Mouse (Mus musculus): ENCODE measurements around the gene Cnot3. TPM values are rescaled to one million over a fixed set of nuclear protein-coding genes. Genes with fewer than 3 reads are reported as not detected.

The Cnot3 gene
- polyA plus RNA-seq, 1 experiment from 2014 or later: 22.3 TPM

- peak within 1 kb of the TSS; percentile 85 for H3K4me3 ChIP-seq (ENCODE audit: low read depth, low read length)
- 3% methylated on average over 45 of the region's 45 CpGs for WGBS (ENCODE audit: insufficient replicate concordance)
- peaks cover 21% of the 10 kb centered on the region for H3K36me3 ChIP-seq (ENCODE audit: control insufficient read depth, insufficient read depth)
- peak within 1 kb of the TSS; percentile 95 for H3K4me2 ChIP-seq (ENCODE audit: low read depth, low read length)
- peak; percentile 98 for ATAC-seq (ENCODE audit: low read depth)
- H3K27me3 ChIP-seq (ENCODE audit: control insufficient read depth, insufficient read depth, low read depth, low read length): no peaks in the 10 kb centered on the region
- peak within 1 kb of the TSS; percentile 93 for H3K9ac ChIP-seq (ENCODE audit: low read depth, low read length)
- peak within 1 kb of the TSS; percentile 95 for H3K27ac ChIP-seq (ENCODE audit: low read length)
- H3K9me3 ChIP-seq (replicated peaks; ENCODE audit: control insufficient read depth, low read length): no peaks in the 10 kb centered on the region
- H3K4me1 ChIP-seq (ENCODE audit: control insufficient read depth, low read depth, low read length): peaks cover 36% of the 10 kb centered on the region
Measured at GRCm38 (mm10) chr7:3665215-3666114, 20.4 kb downstream of the Cnot3 start, which contains the start of gene Leng1. Leng1 (minus strand) TSS chr7:3665840.

GRCm38 (mm10) chr7:3666921-3667391 is 21.9 kb downstream of the Cnot3 start:
- H3K27ac ChIP-seq (ENCODE audit: low read length): peak overlapping the region; percentile 51
- peaks cover 36% of the 10 kb centered on the region for H3K4me1 ChIP-seq (ENCODE audit: control insufficient read depth, low read depth, low read length)
- peak overlapping the region; percentile 52 for H3K9ac ChIP-seq (ENCODE audit: low read depth, low read length)
- H3K27me3 ChIP-seq (ENCODE audit: control insufficient read depth, insufficient read depth, low read depth, low read length): no peaks in the 10 kb centered on the region
- ATAC-seq (ENCODE audit: low read depth): peak; percentile 28
- peak overlapping the region; percentile 88 for H3K4me2 ChIP-seq (ENCODE audit: low read depth, low read length)
- no peaks in the 10 kb centered on the region for H3K9me3 ChIP-seq (replicated peaks; ENCODE audit: control insufficient read depth, low read length)
- WGBS (ENCODE audit: insufficient replicate concordance): 27% methylated on average over 14 of the region's 14 CpGs
- peaks cover 9% of the 10 kb centered on the region for H3K36me3 ChIP-seq (ENCODE audit: control insufficient read depth, insufficient read depth)
- H3K4me3 ChIP-seq (ENCODE audit: low read depth, low read length): peak overlapping the region; percentile 85

- peak; percentile 81 for ATAC-seq (ENCODE audit: low read depth)
- no peak overlapping the region for H3K4me3 ChIP-seq (ENCODE audit: low read depth, low read length)
- no peaks in the 10 kb centered on the region for H3K27me3 ChIP-seq (ENCODE audit: control insufficient read depth, insufficient read depth, low read depth, low read length)
- no peak overlapping the region for H3K4me2 ChIP-seq (ENCODE audit: low read depth, low read length)
- no peak overlapping the region for H3K27ac ChIP-seq (ENCODE audit: low read length)
- H3K9ac ChIP-seq (ENCODE audit: low read depth, low read length): no peak overlapping the region
- H3K4me1 ChIP-seq (ENCODE audit: control insufficient read depth, low read depth, low read length): no peaks in the 10 kb centered on the region
- no peaks in the 10 kb centered on the region for H3K36me3 ChIP-seq (ENCODE audit: control insufficient read depth, insufficient read depth)
- WGBS (ENCODE audit: insufficient replicate concordance): 44% methylated on average over 10 of the region's 10 CpGs
- no peaks in the 10 kb centered on the region for H3K9me3 ChIP-seq (replicated peaks; ENCODE audit: control insufficient read depth, low read length)
Measured at GRCm38 (mm10) chr7:3674507-3675227, 29.6 kb downstream of the Cnot3 start.

- no peaks in the 10 kb centered on the region for H3K9me3 ChIP-seq (replicated peaks; ENCODE audit: control insufficient read depth, low read length)
- H3K27ac ChIP-seq (ENCODE audit: low read length): no peak overlapping the region
- H3K36me3 ChIP-seq (ENCODE audit: control insufficient read depth, insufficient read depth): no peaks in the 10 kb centered on the region
- no peak overlapping the region for H3K9ac ChIP-seq (ENCODE audit: low read depth, low read length)
- WGBS (ENCODE audit: insufficient replicate concordance): 64% methylated on average over 3 of the region's 3 CpGs
- no peak for ATAC-seq (ENCODE audit: low read depth)
- no peak overlapping the region for H3K4me2 ChIP-seq (ENCODE audit: low read depth, low read length)
- H3K4me3 ChIP-seq (ENCODE audit: low read depth, low read length): no peak overlapping the region
- no peaks in the 10 kb centered on the region for H3K4me1 ChIP-seq (ENCODE audit: control insufficient read depth, low read depth, low read length)
- H3K27me3 ChIP-seq (ENCODE audit: control insufficient read depth, insufficient read depth, low read depth, low read length): no peaks in the 10 kb centered on the region
Measured at GRCm38 (mm10) chr7:3675228-3675548, 30.1 kb downstream of the Cnot3 start.

GRCm38 (mm10) chr7:3676371-3676770 is 31.3 kb downstream of the Cnot3 start:
- H3K9ac ChIP-seq (ENCODE audit: low read depth, low read length): no peak overlapping the region
- H3K27me3 ChIP-seq (ENCODE audit: control insufficient read depth, insufficient read depth, low read depth, low read length): no peaks in the 10 kb centered on the region
- no peak overlapping the region for H3K4me3 ChIP-seq (ENCODE audit: low read depth, low read length)
- no peaks in the 10 kb centered on the region for H3K9me3 ChIP-seq (replicated peaks; ENCODE audit: control insufficient read depth, low read length)
- no peak overlapping the region for H3K4me2 ChIP-seq (ENCODE audit: low read depth, low read length)
- no peaks in the 10 kb centered on the region for H3K36me3 ChIP-seq (ENCODE audit: control insufficient read depth, insufficient read depth)
- H3K27ac ChIP-seq (ENCODE audit: low read length): no peak overlapping the region
- H3K4me1 ChIP-seq (ENCODE audit: control insufficient read depth, low read depth, low read length): no peaks in the 10 kb centered on the region
- WGBS (ENCODE audit: insufficient replicate concordance): 75% methylated on average over 12 of the region's 12 CpGs
- no peak for ATAC-seq (ENCODE audit: low read depth)

- no peak within 1 kb of the TSS for H3K27ac ChIP-seq (ENCODE audit: low read length)
- WGBS (ENCODE audit: insufficient replicate concordance): 62% methylated on average over 9 of the region's 9 CpGs
- peak; percentile 12; the same call in 1 of the 2 replicates for ATAC-seq (ENCODE audit: low read depth)
- H3K36me3 ChIP-seq (ENCODE audit: control insufficient read depth, insufficient read depth): no peaks in the 10 kb centered on the region
- H3K9me3 ChIP-seq (replicated peaks; ENCODE audit: control insufficient read depth, low read length): no peaks in the 10 kb centered on the region
- no peaks in the 10 kb centered on the region for H3K27me3 ChIP-seq (ENCODE audit: control insufficient read depth, insufficient read depth, low read depth, low read length)
- H3K4me1 ChIP-seq (ENCODE audit: control insufficient read depth, low read depth, low read length): no peaks in the 10 kb centered on the region
- H3K4me2 ChIP-seq (ENCODE audit: low read depth, low read length): no peak within 1 kb of the TSS
- no peak within 1 kb of the TSS for H3K4me3 ChIP-seq (ENCODE audit: low read depth, low read length)
- no peak within 1 kb of the TSS for H3K9ac ChIP-seq (ENCODE audit: low read depth, low read length)
Measured at GRCm38 (mm10) chr7:3677342-3677741, 32.3 kb downstream of the Cnot3 start, which contains the start of gene Tmc4. Tmc4 (minus strand) TSS chr7:3677553.

GRCm38 (mm10) chr7:3683908-3684550 is 39.0 kb downstream of the Cnot3 start:
- H3K9me3 ChIP-seq (replicated peaks; ENCODE audit: control insufficient read depth, low read length): no peaks in the 10 kb centered on the region
- WGBS (ENCODE audit: insufficient replicate concordance): 72% methylated on average over 10 of the region's 10 CpGs
- H3K27me3 ChIP-seq (ENCODE audit: control insufficient read depth, insufficient read depth, low read depth, low read length): no peaks in the 10 kb centered on the region
- no peak overlapping the region for H3K4me3 ChIP-seq (ENCODE audit: low read depth, low read length)
- no peak overlapping the region for H3K27ac ChIP-seq (ENCODE audit: low read length)
- H3K4me1 ChIP-seq (ENCODE audit: control insufficient read depth, low read depth, low read length): no peaks in the 10 kb centered on the region
- H3K36me3 ChIP-seq (ENCODE audit: control insufficient read depth, insufficient read depth): no peaks in the 10 kb centered on the region; the same call in 1 of the 2 replicates
- no peak overlapping the region for H3K9ac ChIP-seq (ENCODE audit: low read depth, low read length)
- H3K4me2 ChIP-seq (ENCODE audit: low read depth, low read length): no peak overlapping the region
- no peak for ATAC-seq (ENCODE audit: low read depth)

- Histone ChIP-seq H3K4me1 (ENCODE audit: control insufficient read depth, low read depth, low read length) (no peaks in the 10 kb centered on the region), H3K27ac (ENCODE audit: low read length) (no peak overlapping the region), H3K36me3 (ENCODE audit: control insufficient read depth, insufficient read depth) (no peaks in the 10 kb centered on the region; the same call in 1 of the 2 replicates), H3K27me3 (ENCODE audit: control insufficient read depth, insufficient read depth, low read depth, low read length) (no peaks in the 10 kb centered on the region), H3K4me2 (ENCODE audit: low read depth, low read length) (no peak overlapping the region), H3K4me3 (ENCODE audit: low read depth, low read length) (no peak overlapping the region), H3K9ac (ENCODE audit: low read depth, low read length) (no peak overlapping the region), H3K9me3 (replicated peaks; ENCODE audit: control insufficient read depth, low read length) (no peaks in the 10 kb centered on the region)
- 82% methylated on average over 8 of the region's 8 CpGs for WGBS (ENCODE audit: insufficient replicate concordance)
- no peak for ATAC-seq (ENCODE audit: low read depth)
Measured at GRCm38 (mm10) chr7:3684698-3685097, 39.6 kb downstream of the Cnot3 start.
